Mouse (Mus musculus) hindbrain, embryonic 14.5 days (tissue): ENCODE measurements around the gene Gnao1. TPM values are rescaled to one million over a fixed set of nuclear protein-coding genes. Genes with fewer than 3 reads are reported as not detected.

Source experiments
- ATAC-seq: fragments of 200-750 bp; cut with Nextera tagmentation; 2 replicates; pipeline ENCODE4 v1.8.0; 2017; ENCODE audit warnings: moderate number of reproducible peaks, mild to moderate bottlenecking, moderate TSS enrichment, moderate library complexity; ENCODE audit not compliant: low FRiP score
- DNase-seq: peaks from one replicate; pipeline ENCODE4 v3.0.0-alpha.2; 2015; ENCODE audit warnings: low spot score
- H3K27ac ChIP-seq: fragments of 300-500 bp; sonication (generic); 2 replicates; pipeline ENCODE4 v1.5.1; 2014; ENCODE audit warnings: mild to moderate bottlenecking, moderate library complexity
- H3K27me3 ChIP-seq: fragments of 300-500 bp; sonication (generic); 2 replicates; pipeline ENCODE4 v1.6.1; 2014; ENCODE audit warnings: mild to moderate bottlenecking, low read length, mixed read lengths; ENCODE audit not compliant: control insufficient read depth, insufficient read depth
- H3K36me3 ChIP-seq: fragments of 300-500 bp; sonication (generic); replicated peaks from 2 replicates; pipeline ENCODE4 v1.6.1; 2014; ENCODE audit not compliant: control insufficient read depth, insufficient read depth
- H3K4me1 ChIP-seq: fragments of 300-500 bp; sonication (generic); replicated peaks from 2 replicates; pipeline ENCODE4 v1.6.1; 2014; ENCODE audit warnings: antibody characterized with exemption, low read length, mixed read lengths; ENCODE audit not compliant: control insufficient read depth, insufficient read depth
- H3K4me2 ChIP-seq: fragments of 300-500 bp; sonication (generic); replicated peaks from 2 replicates; pipeline ENCODE4 v1.6.1; 2014; ENCODE audit warnings: mild to moderate bottlenecking, moderate library complexity
- H3K4me3 ChIP-seq: fragments of 300-500 bp; sonication (generic); replicated peaks from 2 replicates; pipeline ENCODE4 v1.5.1; 2014; ENCODE audit warnings: mild to moderate bottlenecking, low read length
- H3K9ac ChIP-seq: fragments of 300-500 bp; sonication (generic); 2 replicates; pipeline ENCODE4 v1.6.1; 2014
- H3K9me3 ChIP-seq: fragments of 300-500 bp; sonication (generic); 2 replicates; pipeline ENCODE4 v1.6.1; 2016; ENCODE audit warnings: low read length; ENCODE audit not compliant: control insufficient read depth
- WGBS: fragments of 180-500 bp; shearing (Covaris S2); extraction: QIAGEN DNeasy Blood & Tissue Kit; methylation state at CpG from one replicate; pipeline ENCODE4 v1.1.7; 2014; 5-methylcytosine and 5-hydroxymethylcytosine counted together
- polyA plus RNA-seq: library from polyadenylated mRNA; unstranded; fragments of >200 nt; fragmentation: Nextera tagmentation; extraction: Ambion mirVana; gene quantifications from 2 replicates; pipeline ENCODE4 v1.2.1, GENCODE M21; 2014

Gnao1 gene
- polyA plus RNA-seq, 1 experiment from 2014 or later = 200 TPM

DNA sequence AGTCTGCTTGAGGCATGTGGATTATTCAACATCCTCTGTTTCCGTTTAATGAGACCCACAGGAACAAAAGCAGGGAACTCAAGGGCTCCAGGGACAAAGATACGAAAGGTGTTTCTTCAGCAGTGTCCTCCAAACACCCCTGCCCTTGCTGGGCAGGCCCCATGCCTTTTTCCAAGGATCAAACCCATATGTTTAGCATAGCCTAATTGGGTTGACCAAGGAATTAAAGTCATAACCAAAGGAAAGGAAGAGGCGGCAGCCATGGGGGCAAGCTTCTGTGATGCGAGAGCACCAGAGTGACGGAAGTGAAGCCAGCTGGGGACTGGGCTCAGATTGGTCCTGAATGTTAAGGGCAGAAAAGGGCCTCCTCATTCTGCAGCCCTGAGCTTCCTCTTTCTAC lies 162.4 kb downstream of the Gnao1 start:
- WGBS = 92% methylated on average over 5 of the region's 5 CpGs
- H3K4me2 ChIP-seq = no peak overlapping the region
- no peak for DNase-seq

GRCm38 (mm10) chr8:93972971-93973734 lies 163.4 kb downstream of the Gnao1 start:
- Histone ChIP-seq H3K4me2 (no peak overlapping the region), H3K27me3 (no peaks in the 10 kb centered on the region), H3K9me3 (no peaks in the 10 kb centered on the region), H3K4me1 (no peaks in the 10 kb centered on the region), H3K9ac (no peak overlapping the region), H3K27ac (no peak overlapping the region), H3K4me3 (no peak overlapping the region), H3K36me3 (peaks cover 86% of the 10 kb centered on the region)
- DNase-seq = no peak
- no peak for ATAC-seq
- WGBS = 80% methylated on average over 14 of the region's 14 CpGs

More for the DNA sequence above, 162.4 kb downstream of the Gnao1 start:
- Histone ChIP-seq H3K9me3 (no peaks in the 10 kb centered on the region), H3K27me3 (no peaks in the 10 kb centered on the region), H3K4me1 (no peaks in the 10 kb centered on the region), H3K36me3 (peaks cover 85% of the 10 kb centered on the region), H3K4me3 (no peak overlapping the region), H3K27ac (no peak overlapping the region), H3K9ac (no peak overlapping the region)
- ATAC-seq = no peak

DNA sequence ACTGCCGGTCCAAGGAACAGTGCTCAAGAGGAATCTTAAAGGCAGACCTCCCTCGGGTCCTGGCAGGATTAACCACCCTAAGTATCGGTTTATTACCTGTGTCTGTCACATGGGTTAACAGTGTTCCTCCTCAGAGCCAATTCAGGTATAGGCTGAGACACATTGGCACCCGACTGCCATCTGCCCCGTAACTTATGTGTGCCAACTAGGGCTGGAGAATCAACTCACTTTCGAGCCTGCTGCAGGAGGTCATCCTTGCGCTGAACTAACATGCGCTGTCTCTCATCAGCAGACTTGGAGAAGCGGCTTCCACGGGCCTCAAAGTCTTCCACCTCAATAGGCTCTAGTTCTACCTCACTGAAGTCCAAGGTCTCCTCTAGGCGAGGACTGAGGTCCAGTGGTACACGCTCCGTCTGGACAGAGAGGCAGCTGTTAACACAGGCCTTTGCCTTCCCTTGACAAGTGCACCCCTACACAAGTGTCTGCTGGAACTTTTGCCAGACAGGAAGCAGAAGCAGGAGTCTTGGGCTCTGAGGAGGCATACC lies 164.1 kb downstream of the Gnao1 start:
- DNase-seq (no peak), ATAC-seq (no peak)
- Histone ChIP-seq H3K27me3 (no peaks in the 10 kb centered on the region), H3K4me3 (no peak overlapping the region), H3K4me2 (no peak overlapping the region), H3K27ac (no peak overlapping the region), H3K4me1 (no peaks in the 10 kb centered on the region), H3K9ac (no peak overlapping the region), H3K9me3 (no peaks in the 10 kb centered on the region), H3K36me3 (peaks cover 93% of the 10 kb centered on the region)
- 95% methylated on average over 13 of the region's 13 CpGs for WGBS

DNA sequence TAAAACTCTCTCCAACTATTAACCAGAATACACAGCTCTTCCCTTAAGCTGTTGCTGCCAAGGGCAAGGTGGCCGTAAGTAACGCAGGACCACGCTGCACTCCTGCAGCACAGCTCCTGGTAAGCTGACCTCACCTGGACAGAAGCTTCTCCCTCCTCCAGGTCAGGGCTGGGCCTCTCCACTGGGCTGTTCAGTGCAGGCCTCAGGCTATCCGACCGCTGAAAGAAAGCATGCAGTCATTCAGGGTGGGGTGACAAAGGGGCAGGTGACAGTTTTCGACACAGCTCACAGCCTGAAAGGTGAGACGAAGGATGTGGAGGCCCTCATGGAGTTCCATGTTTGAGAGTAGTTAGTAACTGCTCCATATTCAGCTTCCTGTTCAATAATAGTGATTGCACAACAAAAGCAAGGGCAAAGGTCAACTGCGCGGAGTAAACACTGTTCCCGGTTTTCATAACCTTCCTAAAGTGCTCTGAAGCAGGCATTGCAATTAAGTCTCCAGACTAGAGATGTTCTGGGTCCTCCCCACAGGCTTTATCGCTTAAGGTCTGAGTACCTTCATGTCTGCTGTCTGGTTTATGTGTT lies 164.9 kb downstream of the Gnao1 start:
- WGBS = 87% methylated on average over 11 of the region's 11 CpGs
- Histone ChIP-seq H3K27ac (no peak overlapping the region), H3K9ac (no peak overlapping the region), H3K4me2 (no peak overlapping the region), H3K4me3 (no peak overlapping the region), H3K4me1 (no peaks in the 10 kb centered on the region), H3K9me3 (no peaks in the 10 kb centered on the region), H3K36me3 (peaks cover 94% of the 10 kb centered on the region), H3K27me3 (no peaks in the 10 kb centered on the region)
- ATAC-seq (no peak), DNase-seq (no peak)

DNA sequence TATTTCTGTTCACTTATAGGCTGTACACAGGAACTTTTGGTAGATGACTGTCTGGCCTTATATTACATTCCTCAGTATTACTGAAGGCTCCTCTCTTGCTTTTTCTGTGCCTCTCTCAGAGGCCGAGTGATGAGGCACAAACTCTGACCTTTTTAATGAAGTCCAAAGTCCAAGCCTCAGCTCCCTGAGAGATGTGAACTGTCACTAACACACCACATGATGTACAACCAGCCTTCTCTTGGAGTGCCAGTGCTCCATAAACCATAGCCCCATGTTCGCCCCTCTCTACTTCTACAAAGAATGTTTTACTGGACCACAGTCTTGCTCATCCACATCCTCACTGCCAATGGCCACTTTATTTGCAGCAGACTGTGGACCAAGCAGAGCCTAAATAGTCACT lies 165.6 kb downstream of the Gnao1 start:
- no peak for ATAC-seq
- no peak overlapping the region for H3K9ac ChIP-seq
- no peaks in the 10 kb centered on the region for H3K4me1 ChIP-seq
- no peak for DNase-seq
- no peaks in the 10 kb centered on the region for H3K9me3 ChIP-seq
- no peak overlapping the region for H3K27ac ChIP-seq
- WGBS = 90% methylated on average over 2 of the region's 2 CpGs
- no peak overlapping the region for H3K4me3 ChIP-seq
- peaks cover 95% of the 10 kb centered on the region for H3K36me3 ChIP-seq
- H3K4me2 ChIP-seq = no peak overlapping the region
- H3K27me3 ChIP-seq = no peaks in the 10 kb centered on the region

DNA sequence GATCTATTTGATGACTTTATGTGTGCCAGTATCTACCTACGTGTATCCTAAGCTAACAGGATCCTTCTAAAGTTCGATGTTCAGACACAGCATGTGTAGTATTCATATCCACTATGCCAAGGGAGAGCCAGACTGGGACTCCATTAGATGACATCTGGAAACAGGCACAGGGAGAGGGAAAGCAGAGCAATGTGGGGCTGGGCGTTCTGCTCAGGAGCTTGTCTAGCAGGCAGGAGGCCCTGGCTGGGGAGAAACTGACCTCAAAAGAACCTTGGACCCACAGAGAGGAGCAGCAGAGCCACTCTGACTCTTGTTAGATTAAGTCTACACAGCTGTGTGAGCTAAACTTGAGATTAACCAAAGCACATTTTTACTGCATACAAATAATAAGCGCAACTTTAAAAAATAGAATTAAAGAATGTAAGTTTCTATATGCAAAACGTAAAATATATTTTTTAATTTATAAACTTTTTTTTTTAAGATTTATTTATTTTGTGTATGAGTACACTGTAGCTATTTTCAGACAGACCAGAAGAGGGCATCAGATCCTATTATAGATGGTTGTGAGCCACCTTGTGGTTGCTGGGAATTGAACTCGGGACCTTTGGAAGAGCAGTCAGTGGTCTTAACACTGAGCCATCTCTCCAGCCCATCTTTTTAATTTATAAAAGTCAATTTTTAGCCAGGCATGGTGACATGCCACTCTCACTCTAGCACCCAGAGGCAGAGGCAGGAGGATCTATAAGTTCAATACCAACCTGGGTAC lies 166.9 kb downstream of the Gnao1 start:
- H3K9me3 ChIP-seq = no peaks in the 10 kb centered on the region
- ATAC-seq (no peak), DNase-seq (no peak)
- 90% methylated on average over 6 of the region's 6 CpGs for WGBS
- peaks cover 95% of the 10 kb centered on the region for H3K36me3 ChIP-seq
- H3K4me3 ChIP-seq = no peak overlapping the region
- H3K9ac ChIP-seq = no peak overlapping the region
- H3K4me2 ChIP-seq = no peak overlapping the region
- no peaks in the 10 kb centered on the region for H3K4me1 ChIP-seq
- H3K27me3 ChIP-seq = no peaks in the 10 kb centered on the region
- H3K27ac ChIP-seq = no peak overlapping the region

DNA sequence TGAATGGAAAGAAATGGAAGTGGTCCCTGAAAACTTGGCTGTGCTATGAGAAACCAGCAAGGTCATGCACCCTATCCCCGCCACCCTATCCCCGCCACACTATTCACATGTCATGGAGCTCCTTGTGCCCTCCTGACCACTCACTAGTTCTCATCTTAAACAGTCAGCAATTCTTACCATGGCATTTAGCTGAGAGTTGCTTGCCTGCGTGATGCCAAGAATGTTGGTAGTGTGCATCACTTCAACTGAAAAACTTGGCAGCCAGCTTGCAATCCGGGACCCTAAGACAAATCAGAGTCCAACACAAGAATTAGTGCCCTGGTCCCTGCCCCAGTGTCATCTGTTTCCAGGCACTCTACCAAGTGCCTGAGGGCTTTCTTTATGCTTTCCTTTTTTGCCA lies 170.4 kb downstream of the Gnao1 start:
- DNase-seq (no peak), ATAC-seq (no peak)
- Histone ChIP-seq H3K27me3 (no peaks in the 10 kb centered on the region), H3K9ac (no peak overlapping the region), H3K4me3 (no peak overlapping the region), H3K36me3 (peaks cover 95% of the 10 kb centered on the region), H3K9me3 (no peaks in the 10 kb centered on the region), H3K4me1 (no peaks in the 10 kb centered on the region), H3K4me2 (no peak overlapping the region), H3K27ac (no peak overlapping the region)
- 87% methylated on average over 4 of the region's 4 CpGs for WGBS

DNA sequence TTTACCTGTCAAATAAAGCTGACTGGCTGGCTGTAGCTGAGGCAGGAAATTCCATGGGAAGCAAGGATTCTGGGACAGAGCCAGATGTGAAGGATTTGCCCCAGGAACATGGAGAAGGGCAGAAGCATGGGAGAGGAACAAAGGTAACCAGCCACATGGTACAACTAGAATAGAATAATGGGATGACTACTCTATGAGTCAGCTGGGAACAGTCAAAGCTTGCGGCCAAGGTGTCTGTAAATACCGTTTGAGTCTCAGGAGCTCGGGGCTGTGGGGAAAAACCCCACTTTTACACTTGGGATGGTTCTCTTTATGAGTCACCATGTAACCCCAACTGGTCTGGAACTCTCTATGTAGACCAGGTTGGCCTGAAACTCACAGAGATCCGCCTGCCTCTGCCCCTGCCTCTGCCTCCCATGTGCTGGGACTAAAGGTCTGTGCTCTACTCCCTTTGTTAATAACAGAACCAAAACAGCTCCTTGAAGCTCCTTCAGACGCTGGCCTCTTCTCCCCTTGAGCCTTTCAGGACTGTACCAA lies 172.0 kb downstream of the Gnao1 start:
- no peaks in the 10 kb centered on the region for H3K27me3 ChIP-seq
- no peak overlapping the region for H3K4me2 ChIP-seq
- DNase-seq (no peak), ATAC-seq (no peak)
- H3K36me3 ChIP-seq = peaks cover 95% of the 10 kb centered on the region
- H3K27ac ChIP-seq = no peak overlapping the region
- H3K9me3 ChIP-seq = no peaks in the 10 kb centered on the region
- H3K9ac ChIP-seq = no peak overlapping the region
- 92% methylated on average over 5 of the region's 5 CpGs for WGBS
- H3K4me1 ChIP-seq = no peaks in the 10 kb centered on the region
- H3K4me3 ChIP-seq = no peak overlapping the region

DNA sequence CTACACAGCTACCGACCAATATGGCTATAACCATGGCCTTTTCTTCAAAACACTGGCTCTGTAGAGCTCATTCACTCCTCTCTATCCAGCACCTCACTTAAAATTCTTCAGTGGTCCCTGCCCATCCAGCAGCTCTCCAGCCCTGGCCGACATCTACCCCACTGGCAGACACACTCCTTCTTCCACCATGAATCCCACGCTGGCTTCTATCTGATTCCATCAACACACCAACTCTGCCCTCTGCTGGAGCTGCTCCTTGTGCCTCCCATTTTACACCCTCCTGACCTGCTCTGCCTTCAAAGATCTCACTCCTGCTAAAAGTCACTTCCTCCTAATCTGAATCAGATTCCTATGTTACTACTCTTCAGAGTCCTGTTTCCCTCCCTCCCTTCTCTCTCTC lies 174.1 kb downstream of the Gnao1 start:
- WGBS = 68% methylated on average over 3 of the region's 3 CpGs
- no peaks in the 10 kb centered on the region for H3K27me3 ChIP-seq
- H3K4me1 ChIP-seq = no peaks in the 10 kb centered on the region
- H3K9ac ChIP-seq = no peak overlapping the region
- DNase-seq (no peak), ATAC-seq (no peak)
- no peak overlapping the region for H3K27ac ChIP-seq
- H3K9me3 ChIP-seq = no peaks in the 10 kb centered on the region
- peaks cover 90% of the 10 kb centered on the region for H3K36me3 ChIP-seq
- no peak overlapping the region for H3K4me2 ChIP-seq
- no peak overlapping the region for H3K4me3 ChIP-seq
